Mouse (Mus musculus): Measurements from ENCODE around the gene Zfp46.

DNA sequence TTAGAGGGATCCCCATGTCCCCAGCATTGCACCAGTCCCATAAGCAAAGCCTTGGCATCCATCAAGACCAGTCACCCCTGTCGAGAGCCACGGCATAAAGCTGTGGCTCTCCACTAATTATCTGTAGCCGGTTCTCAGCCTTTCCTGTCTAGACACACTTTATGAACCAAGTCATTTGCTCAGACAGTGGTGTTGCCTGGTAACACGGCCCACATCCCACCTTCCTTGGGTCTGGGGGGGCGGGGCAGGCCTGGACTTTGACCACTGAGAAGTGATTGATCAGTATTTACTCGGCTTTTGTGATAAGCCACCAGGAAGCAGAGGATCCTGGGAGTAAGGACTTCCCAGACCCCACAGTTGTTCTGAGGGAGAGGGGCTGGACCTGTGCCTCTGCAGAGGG is 28.6 kb upstream of the Zfp46 start:
- TF ChIP-seq POLR2A (IDR thresholded peaks at IDR 0.05; ENCODE audit: low read depth, low read length) (no peak), CTCF (IDR thresholded peaks at IDR 0.05; ENCODE audit: borderline replicate concordance, insufficient read depth, low read length) (no peak)

Measured in embryonic fibroblast, embryonic 13.5 days (primary cell).